ENCODE assay signal across 8 mouse cellular contexts in genomic region chr10:81430831-81431525, GRCm38 (mm10). TPM values are rescaled to one million over a fixed set of nuclear protein-coding genes. Genes with fewer than 3 reads are reported as not detected.
DNase-seq lines count a peak whose midpoint lies in the region; ATAC-seq and TF ChIP-seq lines count a peak whose summit lies in the region.

No protein-coding gene starts in this region.

- peak overlapping the region; percentile 84 for H3K27ac ChIP-seq in bone marrow macrophage, adult 2 months (ENCODE audit: insufficient read depth, low read depth, low read length)
- H3K27ac ChIP-seq in forebrain, embryonic 15.5 days (replicated peaks) = peak overlapping the region; percentile 94
- peak overlapping the region; percentile 97 for H3K27ac ChIP-seq in hindbrain, embryonic 14.5 days
- peak overlapping the region; percentile 94 for H3K27ac ChIP-seq in midbrain, embryonic 16.5 days (ENCODE audit: low read length)
- peak overlapping the region; percentile 94 for H3K27ac ChIP-seq in stomach, postnatal 0 days (replicated peaks)

- peak overlapping the region; percentile 74 for H3K4me2 ChIP-seq in forebrain, embryonic 15.5 days (replicated peaks)
- H3K4me2 ChIP-seq in hindbrain, embryonic 14.5 days (replicated peaks) = peak overlapping the region; percentile 88
- H3K4me2 ChIP-seq in midbrain, embryonic 16.5 days (ENCODE audit: low read length) = peak overlapping the region; percentile 89
- peak overlapping the region; percentile 86 for H3K4me2 ChIP-seq in stomach, postnatal 0 days (replicated peaks; ENCODE audit: low read depth)

- peak overlapping the region; percentile 79 for H3K4me3 ChIP-seq in bone marrow macrophage, adult 2 months (ENCODE audit: insufficient read depth, low read length)
- H3K4me3 ChIP-seq in forebrain, embryonic 15.5 days = peak overlapping the region; percentile 86
- H3K4me3 ChIP-seq in hindbrain, embryonic 14.5 days (replicated peaks; ENCODE audit: low read length) = peak overlapping the region; percentile 80
- peak overlapping the region; percentile 75 for H3K4me3 ChIP-seq in midbrain, embryonic 16.5 days (ENCODE audit: low read depth, low read length)
- H3K4me3 ChIP-seq in stomach, postnatal 0 days (ENCODE audit: low read depth, low read length) = peak overlapping the region; percentile 75

- H3K9ac ChIP-seq in forebrain, embryonic 15.5 days (replicated peaks) = peak overlapping the region; percentile 81
- H3K9ac ChIP-seq in hindbrain, embryonic 14.5 days = peak overlapping the region; percentile 87
- peak overlapping the region; percentile 91 for H3K9ac ChIP-seq in midbrain, embryonic 16.5 days (ENCODE audit: low read depth, low read length)
- peak overlapping the region; percentile 81 for H3K9ac ChIP-seq in stomach, postnatal 0 days (ENCODE audit: low read length)

- TF ChIP-seq EP300 in stomach, postnatal 0 days (optimal IDR thresholded peaks at IDR 0.05) = no peak

- peaks cover 36% of the 10 kb centered on the region for H3K4me1 ChIP-seq in bone marrow macrophage, adult 2 months (ENCODE audit: control insufficient read depth, insufficient read depth, low read length)
- peaks cover 63% of the 10 kb centered on the region for H3K4me1 ChIP-seq in forebrain, embryonic 15.5 days
- H3K4me1 ChIP-seq in hindbrain, embryonic 14.5 days (replicated peaks; ENCODE audit: control insufficient read depth, insufficient read depth, low read length) = peaks cover 41% of the 10 kb centered on the region
- H3K4me1 ChIP-seq in midbrain, embryonic 16.5 days (ENCODE audit: control insufficient read depth, insufficient read depth, low read length) = peaks cover 36% of the 10 kb centered on the region
- no peaks in the 10 kb centered on the region for H3K4me1 ChIP-seq in stomach, postnatal 0 days (replicated peaks; ENCODE audit: control insufficient read depth, insufficient read depth)

- TF ChIP-seq POLR2A in bone marrow macrophage, adult 2 months (IDR thresholded peaks at IDR 0.05; ENCODE audit: borderline replicate concordance, low read depth, low read length) = no peak

- DNase-seq in embryo, embryonic 10.5 days (ENCODE audit: low spot score) = peak; percentile 8
- DNase-seq in embryo, embryonic 9.5 days (ENCODE audit: extremely low spot score) = no peak
- peak; percentile 66 for DNase-seq in hindbrain, embryonic 14.5 days (ENCODE audit: low spot score)
- peak; percentile 69 to 77 for DNase-seq in left cerebral cortex, postnatal 25 days (ENCODE audit: low spot score in 2 of 2)
- peak; percentile 60 for DNase-seq in stomach, postnatal 0 days (ENCODE audit: low spot score)

- no peaks in the 10 kb centered on the region for H3K9me3 ChIP-seq in forebrain, embryonic 15.5 days
- H3K9me3 ChIP-seq in hindbrain, embryonic 14.5 days (ENCODE audit: control insufficient read depth, low read length) = no peaks in the 10 kb centered on the region
- H3K9me3 ChIP-seq in midbrain, embryonic 16.5 days (replicated peaks; ENCODE audit: control insufficient read depth, low read length, poor library complexity, severe bottlenecking) = no peaks in the 10 kb centered on the region
- no peaks in the 10 kb centered on the region for H3K9me3 ChIP-seq in stomach, postnatal 0 days (ENCODE audit: control insufficient read depth, low read length)

- peak; percentile 15; the same call in 1 of the 2 replicates for ATAC-seq in forebrain, embryonic 15.5 days (replicated peaks)
- peak; percentile 11; the same call in 1 of the 2 replicates for ATAC-seq in hindbrain, embryonic 14.5 days (ENCODE audit: low FRiP score)
- ATAC-seq in midbrain, embryonic 16.5 days = 0 out of 2 replicates have a peak, but pooled peaks have one; percentile 8
- no peak; the same call in 1 of the 2 replicates for ATAC-seq in stomach, postnatal 0 days (ENCODE audit: low FRiP score, low TSS enrichment)

- peaks cover 7% of the 10 kb centered on the region; the same call in 1 of the 2 replicates for H3K27me3 ChIP-seq in forebrain, embryonic 15.5 days
- H3K27me3 ChIP-seq in hindbrain, embryonic 14.5 days (ENCODE audit: control insufficient read depth, insufficient read depth, low read length) = peaks cover 25% of the 10 kb centered on the region
- peaks cover 8% of the 10 kb centered on the region for H3K27me3 ChIP-seq in midbrain, embryonic 16.5 days (ENCODE audit: control insufficient read depth, insufficient read depth, low read depth, low read length)
- H3K27me3 ChIP-seq in stomach, postnatal 0 days (ENCODE audit: control insufficient read depth, insufficient read depth, low read length) = no peaks in the 10 kb centered on the region

- no peaks in the 10 kb centered on the region for H3K36me3 ChIP-seq in forebrain, embryonic 15.5 days
- no peaks in the 10 kb centered on the region for H3K36me3 ChIP-seq in hindbrain, embryonic 14.5 days (replicated peaks; ENCODE audit: control insufficient read depth, insufficient read depth)
- H3K36me3 ChIP-seq in midbrain, embryonic 16.5 days (ENCODE audit: control insufficient read depth, insufficient read depth, low read length) = no peaks in the 10 kb centered on the region
- H3K36me3 ChIP-seq in stomach, postnatal 0 days (ENCODE audit: control insufficient read depth, insufficient read depth, low read length) = no peaks in the 10 kb centered on the region

- WGBS in forebrain, embryonic 15.5 days = 1% methylated on average over 56 of the region's 70 CpGs
- 2% methylated on average over 53 of the region's 70 CpGs for WGBS in hindbrain, embryonic 14.5 days
- 2% methylated on average over 43 of the region's 70 CpGs for WGBS in midbrain, embryonic 16.5 days
- WGBS in stomach, postnatal 0 days = under 1% methylated on average over 44 of the region's 70 CpGs

- intact Hi-C loops in left cerebral cortex, postnatal 25 days (cut with DNase I) = loop anchor here (2.0 kb wide), 1 partner anchor 22 kb away; no protein-coding TSS in a partner anchor

- TF ChIP-seq CTCF in bone marrow macrophage, adult 2 months (IDR thresholded peaks at IDR 0.05; ENCODE audit: low read depth, low read length) = no peak
- TF ChIP-seq CTCF in stomach, postnatal 0 days (IDR thresholded peaks at IDR 0.05; ENCODE audit: low read depth) = no peak

RNA-seq across cellular contexts. Expression of gene Nfic, which starts 24.5 kb away (rescaled TPM):
- polyA plus RNA-seq in bone marrow macrophage, adult 2 months (2012; ENCODE audit: insufficient read depth, insufficient read length, missing spikeins) = 31.8 and 38.6 TPM in 2 replicates
- polyA plus RNA-seq in forebrain, embryonic 15.5 days (2015; fragmentation: Nextera tagmentation; extraction: Ambion mirVana) = 24.2 and 29.4 TPM in 2 replicates
- 17.3 and 25.8 TPM in 2 replicates for polyA plus RNA-seq in hindbrain, embryonic 14.5 days (2014; fragmentation: Nextera tagmentation; extraction: Ambion mirVana)
- 10 to 100 TPM; 81.1 to 87.3 TPM for total RNA-seq in left cerebral cortex, postnatal 25 days (2021)
- polyA plus RNA-seq in midbrain, embryonic 16.5 days (2015; fragmentation: Nextera tagmentation; extraction: Ambion mirVana) = 15.4 and 17.2 TPM in 2 replicates
- polyA plus RNA-seq in stomach, postnatal 0 days (2015; fragmentation: Nextera tagmentation; extraction: Ambion mirVana) = 40.4 and 42.4 TPM in 2 replicates

RNA-seq across cellular contexts. Expression of gene Smim24, which starts 38.1 kb away (rescaled TPM):
- polyA plus RNA-seq in bone marrow macrophage, adult 2 months (2012; ENCODE audit: insufficient read depth, insufficient read length, missing spikeins) = 41.9 and 45.5 TPM in 2 replicates
- 1.2 and 1.8 TPM in 2 replicates for polyA plus RNA-seq in forebrain, embryonic 15.5 days (2015; fragmentation: Nextera tagmentation; extraction: Ambion mirVana)
- polyA plus RNA-seq in hindbrain, embryonic 14.5 days (2014; fragmentation: Nextera tagmentation; extraction: Ambion mirVana) = 0.84 and 1.3 TPM in 2 replicates
- total RNA-seq in left cerebral cortex, postnatal 25 days (2021) = 1 to 10 TPM in 1 of 2 experiments, under 1 TPM in 1; 0.89 to 1.5 TPM
- 1.2 and 1.4 TPM in 2 replicates for polyA plus RNA-seq in midbrain, embryonic 16.5 days (2015; fragmentation: Nextera tagmentation; extraction: Ambion mirVana)
- polyA plus RNA-seq in stomach, postnatal 0 days (2015; fragmentation: Nextera tagmentation; extraction: Ambion mirVana) = 205 and 239 TPM in 2 replicates

RNA-seq across cellular contexts. Expression of gene Gm48552, which starts 42.2 kb away (rescaled TPM):
- polyA plus RNA-seq in bone marrow macrophage, adult 2 months (2012; ENCODE audit: insufficient read depth, insufficient read length, missing spikeins) = not detected in 2 replicates
- polyA plus RNA-seq in forebrain, embryonic 15.5 days (2015; fragmentation: Nextera tagmentation; extraction: Ambion mirVana) = 2.9 and 3.1 TPM in 2 replicates
- polyA plus RNA-seq in hindbrain, embryonic 14.5 days (2014; fragmentation: Nextera tagmentation; extraction: Ambion mirVana) = 1.9 and 2.2 TPM in 2 replicates
- 1 to 10 TPM; 4.0 to 4.1 TPM for total RNA-seq in left cerebral cortex, postnatal 25 days (2021)
- 2.3 and 3.3 TPM in 2 replicates for polyA plus RNA-seq in midbrain, embryonic 16.5 days (2015; fragmentation: Nextera tagmentation; extraction: Ambion mirVana)
- 0.29 and 0.36 TPM in 2 replicates for polyA plus RNA-seq in stomach, postnatal 0 days (2015; fragmentation: Nextera tagmentation; extraction: Ambion mirVana)

RNA-seq across cellular contexts. Expression of gene Gm48551, which starts 46.7 kb away (rescaled TPM):
- polyA plus RNA-seq in bone marrow macrophage, adult 2 months (2012; ENCODE audit: insufficient read depth, insufficient read length, missing spikeins) = 0.75 and 2.2 TPM in 2 replicates
- polyA plus RNA-seq in forebrain, embryonic 15.5 days (2015; fragmentation: Nextera tagmentation; extraction: Ambion mirVana) = 5.4 and 6.6 TPM in 2 replicates
- 5.5 and 5.7 TPM in 2 replicates for polyA plus RNA-seq in hindbrain, embryonic 14.5 days (2014; fragmentation: Nextera tagmentation; extraction: Ambion mirVana)
- 1 to 10 TPM; 3.5 to 4.2 TPM for total RNA-seq in left cerebral cortex, postnatal 25 days (2021)
- polyA plus RNA-seq in midbrain, embryonic 16.5 days (2015; fragmentation: Nextera tagmentation; extraction: Ambion mirVana) = 6.1 and 8.2 TPM in 2 replicates
- 1.1 and 1.4 TPM in 2 replicates for polyA plus RNA-seq in stomach, postnatal 0 days (2015; fragmentation: Nextera tagmentation; extraction: Ambion mirVana)

RNA-seq across cellular contexts. Expression of gene Dohh, which starts 46.8 kb away (rescaled TPM):
- 23.1 and 29.5 TPM in 2 replicates for polyA plus RNA-seq in bone marrow macrophage, adult 2 months (2012; ENCODE audit: insufficient read depth, insufficient read length, missing spikeins)
- polyA plus RNA-seq in forebrain, embryonic 15.5 days (2015; fragmentation: Nextera tagmentation; extraction: Ambion mirVana) = 88.2 and 89.0 TPM in 2 replicates
- 68.9 TPM in 2 replicates for polyA plus RNA-seq in hindbrain, embryonic 14.5 days (2014; fragmentation: Nextera tagmentation; extraction: Ambion mirVana)
- 10 to 100 TPM; 83.7 to 87.7 TPM for total RNA-seq in left cerebral cortex, postnatal 25 days (2021)
- polyA plus RNA-seq in midbrain, embryonic 16.5 days (2015; fragmentation: Nextera tagmentation; extraction: Ambion mirVana) = 77.5 and 86.2 TPM in 2 replicates
- 59.4 and 63.0 TPM in 2 replicates for polyA plus RNA-seq in stomach, postnatal 0 days (2015; fragmentation: Nextera tagmentation; extraction: Ambion mirVana)

Comparison
In these comparisons a context has a peak if more than half of its experiments do, and no peak if none do; other contexts are left out.
1. RNA of gene Smim24, which starts 38.1 kb away (polyA plus RNA-seq): 205 to 239 TPM in stomach, postnatal 0 days and 41.9 to 45.5 TPM in bone marrow macrophage, adult 2 months; 1.2 to 1.8 TPM in forebrain, embryonic 15.5 days, 1.2 to 1.4 TPM in midbrain, embryonic 16.5 days and 0.84 to 1.3 TPM in hindbrain, embryonic 14.5 days; every median in the first group is over 10 times any median in the second.
2. Peak in every context shown above with its lines, with median percentiles within 50 percentile points of each other: H3K27ac ChIP-seq, H3K4me3 ChIP-seq, H3K4me2 ChIP-seq and H3K9ac ChIP-seq.